Mouse (Mus musculus): ENCODE results near the gene Cyren. TPM values are rescaled to one million over a fixed set of nuclear protein-coding genes. Genes with fewer than 3 reads are reported as not detected.
A peak's percentile ranks its signal among the peaks of the same experiment; 100 is the strongest.

The Cyren gene
- total RNA-seq, 4 experiments from 2014 or later, result 4.3 to 6.2 (median 5.3) TPM

- DNase-seq (ENCODE audit: low spot score in 2 of 2), result no peak
Observed at GRCm38 (mm10) chr6:34867301-34867994, 10.4 kb downstream of the Cyren start.

GRCm38 (mm10) chr6:34866786-34867185 is 11.1 kb downstream of the Cyren start:
- no peak for DNase-seq (ENCODE audit: low spot score in 2 of 2)

GRCm38 (mm10) chr6:34865711-34866593 is 11.9 kb downstream of the Cyren start:
- DNase-seq (ENCODE audit: low spot score in 2 of 2), result no peak

GRCm38 (mm10) chr6:34865213-34865612 is 12.6 kb downstream of the Cyren start:
- DNase-seq (ENCODE audit: low spot score in 2 of 2), result no peak

- DNase-seq (ENCODE audit: low spot score in 2 of 2), result no peak
Observed at GRCm38 (mm10) chr6:34863786-34864514, 13.9 kb downstream of the Cyren start.

GRCm38 (mm10) chr6:34862791-34863403 is 15.0 kb downstream of the Cyren start, which contains the start of gene Tmem140:
Tmem140 (plus strand) TSS chr6:34863146.
- DNase-seq (ENCODE audit: low spot score in 2 of 2), result no peak

GRCm38 (mm10) chr6:34862381-34862780 is 15.5 kb downstream of the Cyren start:
- DNase-seq (ENCODE audit: low spot score in 2 of 2), result no peak

- DNase-seq (ENCODE audit: low spot score in 2 of 2), result no peak
Observed at GRCm38 (mm10) chr6:34861546-34862053, 16.3 kb downstream of the Cyren start.

- no peak for DNase-seq (ENCODE audit: low spot score in 2 of 2)
Observed at GRCm38 (mm10) chr6:34832352-34832751, 45.5 kb downstream of the Cyren start.

- peak in 1 of 2 experiments; percentile 14 for DNase-seq (ENCODE audit: low spot score in 2 of 2)
Observed at GRCm38 (mm10) chr6:34824406-34824805, 53.5 kb downstream of the Cyren start.

Other genes starting within 250 kb of the Cyren start
- gene Agbl3, start 97.6 kb downstream of the Cyren start, total RNA-seq (2022), result 10 to 100 TPM; 13.7 to 14.7 (median 14.2) TPM
- gene Tmem140, start 14.9 kb downstream of the Cyren start, total RNA-seq (2022), result 1 to 10 TPM; 4.3 to 5.9 (median 5.0) TPM
- gene Wdr91, start 32.8 kb upstream of the Cyren start, total RNA-seq (2022), result 10 to 100 TPM; 35.0 to 38.8 (median 37.4) TPM
- not detected for gene Stra8, start 42.1 kb upstream of the Cyren start, total RNA-seq (2022)
- 1 to 10 TPM in 3 of 4 experiments, under 1 TPM in 1; 0.87 to 1.6 (median 1.2) TPM for gene Slc23a4, start 110.3 kb upstream of the Cyren start, total RNA-seq (2022)

All from layer of hippocampus, adult 8-10 months (tissue).